ENCODE assay signal across 8 mouse cellular contexts in genomic region chr7:44590402-44591347, GRCm38 (mm10). TPM values are rescaled to one million over a fixed set of nuclear protein-coding genes. Genes with fewer than 3 reads are reported as not detected.
DNase-seq lines count a peak whose midpoint lies in the region; ATAC-seq and TF ChIP-seq lines count a peak whose summit lies in the region.

Gene Kcnc3 (plus strand): TSS chr7:44590664.

- TF ChIP-seq CTCF in lung, postnatal 0 days (IDR thresholded peaks at IDR 0.05), result no peak
- no peak for TF ChIP-seq CTCF in thymus, adult 2 months (IDR thresholded peaks at IDR 0.05; ENCODE audit: borderline replicate concordance, control insufficient read depth, extremely low read depth, insufficient read depth, low read length, poor library complexity)

- H3K36me3 ChIP-seq in hindbrain, embryonic 13.5 days, result no peaks in the 10 kb centered on the region; the same call in 1 of the 2 replicates
- no peaks in the 10 kb centered on the region for H3K36me3 ChIP-seq in lung, postnatal 0 days (ENCODE audit: insufficient read depth, low read length)
- H3K36me3 ChIP-seq in thymus, adult 2 months (ENCODE audit: control insufficient read depth, insufficient read depth, low read length), result no peaks in the 10 kb centered on the region

- peak within 1 kb of the TSS; percentile 85 for H3K4me2 ChIP-seq in hindbrain, embryonic 13.5 days
- peak within 1 kb of the TSS; percentile 97 for H3K4me2 ChIP-seq in lung, postnatal 0 days (replicated peaks; ENCODE audit: low read depth, low read length)

- no peak for TF ChIP-seq POLR2A in thymus, adult 2 months (IDR thresholded peaks at IDR 0.05; ENCODE audit: control insufficient read depth, extremely low read depth, insufficient read depth, low read length, poor library complexity)

- no peak for TF ChIP-seq EP300 in lung, postnatal 0 days (IDR thresholded peaks at IDR 0.05)

- no peaks in the 10 kb centered on the region for H3K9me3 ChIP-seq in hindbrain, embryonic 13.5 days
- no peaks in the 10 kb centered on the region for H3K9me3 ChIP-seq in lung, postnatal 0 days (ENCODE audit: low read length)

- peak within 1 kb of the TSS; percentile 86 for H3K27ac ChIP-seq in hindbrain, embryonic 13.5 days
- H3K27ac ChIP-seq in lung, postnatal 0 days (ENCODE audit: low read length), result 0 out of 2 replicates have a peak within 1 kb of the TSS, but pooled peaks have one; percentile 26
- H3K27ac ChIP-seq in thymus, adult 2 months (ENCODE audit: control insufficient read depth, insufficient read depth, low read length), result no peak within 1 kb of the TSS

- peaks cover 38% of the 10 kb centered on the region for H3K27me3 ChIP-seq in hindbrain, embryonic 13.5 days
- peaks cover 8% of the 10 kb centered on the region; the same call in 1 of the 2 replicates for H3K27me3 ChIP-seq in lung, postnatal 0 days (replicated peaks; ENCODE audit: insufficient read depth, low read length)
- peaks cover 37% of the 10 kb centered on the region for H3K27me3 ChIP-seq in thymus, adult 2 months (ENCODE audit: control insufficient read depth, insufficient read depth, low read length)

- H3K4me1 ChIP-seq in hindbrain, embryonic 13.5 days (replicated peaks), result peaks cover 76% of the 10 kb centered on the region
- H3K4me1 ChIP-seq in lung, postnatal 0 days (ENCODE audit: insufficient read depth, low read depth, low read length), result 0 out of 2 replicates have a peak, but pooled peaks cover 13% of the 10 kb centered on the region
- H3K4me1 ChIP-seq in thymus, adult 2 months (replicated peaks; ENCODE audit: control insufficient read depth, insufficient read depth, low read length), result peaks cover 16% of the 10 kb centered on the region

- ATAC-seq in hindbrain, embryonic 13.5 days (ENCODE audit: low FRiP score), result peak; percentile 93
- ATAC-seq in lung, postnatal 0 days, result peak; percentile 93

- DNase-seq in R1 (ENCODE audit: low read depth, low spot score), result peak; percentile 99
- DNase-seq in cerebellum, postnatal 36 days, result peak; percentile 93 to 96
- peak; percentile 75 to 81 for DNase-seq in frontal cortex, postnatal 25 days (ENCODE audit: low spot score in 2 of 2)
- DNase-seq in layer of hippocampus, postnatal 14 days (ENCODE audit: low spot score in 2 of 2), result peak; percentile 87 to 96
- peak; percentile 98 for DNase-seq in lung, postnatal 0 days (ENCODE audit: low spot score)
- DNase-seq in ovary, postnatal 10 days (ENCODE audit: low spot score), result peak; percentile 36
- peak; percentile 38 for DNase-seq in thymus, adult 2 months

- H3K9ac ChIP-seq in hindbrain, embryonic 13.5 days, result peak within 1 kb of the TSS; percentile 82
- peak within 1 kb of the TSS; percentile 26; the same call in 1 of the 2 replicates for H3K9ac ChIP-seq in lung, postnatal 0 days (replicated peaks; ENCODE audit: low read depth)

- whole genome bisulfite sequencing in hindbrain, embryonic 13.5 days, result under 1% methylated on average over 80 of the region's 80 CpGs
- 3% methylated on average over 72 of the region's 80 CpGs for WGBS in lung, postnatal 0 days
- WGBS in thymus, adult 2 months, result under 1% methylated on average over 80 of the region's 80 CpGs

- peak within 1 kb of the TSS; percentile 66 for H3K4me3 ChIP-seq in hindbrain, embryonic 13.5 days
- H3K4me3 ChIP-seq in lung, postnatal 0 days (ENCODE audit: low read depth, low read length), result peak within 1 kb of the TSS; percentile 54
- H3K4me3 ChIP-seq in thymus, adult 2 months (ENCODE audit: control insufficient read depth, insufficient read depth, low read length), result peak within 1 kb of the TSS; percentile 15; the same call in 1 of the 2 replicates

RNA-seq across cellular contexts. Expression of gene Kcnc3, which starts in this region (rescaled TPM):
- 4.4 and 5.0 TPM in 2 replicates for polyA plus RNA-seq in hindbrain, embryonic 13.5 days (2015; fragmentation: Nextera tagmentation; extraction: Ambion mirVana)
- 100 to 1,000 TPM; 146 to 149 TPM for total RNA-seq in layer of hippocampus, postnatal 14 days (2021)
- 3.8 TPM in 2 replicates for polyA plus RNA-seq in lung, postnatal 0 days (2015; fragmentation: Nextera tagmentation; extraction: Ambion mirVana)
- 0.82 and 1.0 TPM in 2 replicates for polyA plus RNA-seq in thymus, adult 2 months (2012; rRNA removed)

Comparison
In these comparisons a context has a peak if more than half of its experiments do, and no peak if none do; other contexts are left out.
1. DNase-seq: peak in every context shown above with its lines; median percentile 99 in R1; 98 in lung, postnatal 0 days; 94 in cerebellum, postnatal 36 days; 92 in layer of hippocampus, postnatal 14 days; 78 in frontal cortex, postnatal 25 days; 38 in thymus, adult 2 months; 36 in ovary, postnatal 10 days.
2. H3K4me3 ChIP-seq: peak in every context shown above with its lines; median percentile 66 in hindbrain, embryonic 13.5 days; 54 in lung, postnatal 0 days; 15 in thymus, adult 2 months.